Mouse (Mus musculus): ENCODE measurements around the gene Gm11555.

GRCm38 (mm10) chr11:99634653-99635134, 15.3 kb downstream of the Gm11555 start, which contains the start of gene Krtap4-2:
- no peak for TF ChIP-seq GATA1 (IDR thresholded peaks at IDR 0.05; ENCODE audit: low read length)
- no peak for TF ChIP-seq TAL1 (IDR thresholded peaks at IDR 0.05; ENCODE audit: low read length)

All from erythroblast, embryonic 14.5 days (primary cell).